Mouse (Mus musculus): ENCODE data around the gene Cux1.
A peak's percentile ranks its signal among the peaks of the same experiment; 100 is the strongest.

Cux1 gene

DNA sequence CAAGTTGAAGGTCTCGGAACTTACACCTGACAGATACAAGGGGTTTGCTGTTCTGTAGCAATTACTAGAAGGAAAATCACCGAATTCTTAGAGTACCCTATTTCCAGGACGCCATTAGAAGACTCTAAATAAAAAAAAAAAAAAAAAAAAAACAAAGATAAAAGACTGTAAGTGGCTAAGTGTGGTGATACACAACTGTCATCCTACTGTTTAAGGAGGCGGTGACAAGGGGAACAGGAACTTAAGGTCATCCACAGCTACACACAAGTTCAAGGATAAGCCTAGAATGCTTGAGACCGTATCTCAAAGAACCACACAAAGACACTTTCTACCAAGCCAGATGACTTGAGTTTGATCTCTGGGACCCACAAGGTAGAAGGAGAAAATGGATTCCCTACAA, 56.7 kb downstream of the Cux1 start:
- no peak for DNase-seq (ENCODE audit: low read depth, low spot score)

- DNase-seq (ENCODE audit: low read depth, low spot score): no peak
Measured at GRCm38 (mm10) chr5:136507629-136508028, 59.7 kb downstream of the Cux1 start.

DNA sequence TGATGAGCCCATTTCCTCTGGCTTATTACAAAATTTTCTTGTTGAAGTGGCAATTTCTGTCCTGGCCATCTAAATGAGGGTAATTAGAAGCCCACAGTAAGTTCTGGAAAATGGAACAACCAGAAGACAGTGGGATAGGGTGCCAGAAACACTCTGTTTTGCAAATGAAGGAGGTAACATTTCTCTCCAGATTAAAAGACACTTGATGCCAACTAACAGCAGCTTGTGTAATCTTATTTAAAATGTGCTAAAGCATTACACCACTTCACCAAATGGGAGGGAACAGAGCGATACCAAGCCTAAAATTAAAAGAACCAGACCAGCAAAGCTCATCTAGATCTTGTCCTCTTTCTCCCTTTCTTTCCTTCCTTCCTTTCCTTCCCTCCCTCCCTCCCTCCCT, 61.0 kb downstream of the Cux1 start:
- DNase-seq (ENCODE audit: low read depth, low spot score): no peak

DNA sequence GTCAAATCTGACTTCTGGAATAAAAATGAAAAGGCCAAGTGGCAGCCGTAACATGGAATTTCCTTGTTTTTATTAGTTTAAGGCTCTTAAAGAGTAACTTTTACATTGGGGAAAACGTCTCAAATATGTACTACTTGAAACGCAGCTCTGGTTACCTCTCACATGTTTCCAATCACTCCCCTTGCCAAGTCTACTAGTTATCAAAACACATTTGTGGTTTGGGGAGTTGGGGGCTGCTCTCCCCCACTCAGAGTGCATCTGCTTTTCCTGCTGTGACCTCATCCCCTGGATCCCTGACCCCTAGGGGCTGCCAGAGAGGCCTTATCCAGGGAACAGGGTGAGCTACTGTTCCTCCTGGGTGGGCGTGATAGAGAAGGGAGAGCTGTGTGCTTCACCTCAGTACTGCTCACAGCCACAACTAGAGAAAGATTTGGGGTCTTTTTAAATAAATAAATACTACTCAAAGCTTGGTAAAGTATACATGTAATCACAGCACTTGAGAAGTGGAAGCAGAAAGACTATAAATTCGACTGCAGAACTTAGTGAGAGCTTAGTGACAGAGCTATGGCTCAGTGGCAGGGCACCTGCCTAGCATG, 64.7 kb downstream of the Cux1 start:
- DNase-seq (ENCODE audit: low read depth, low spot score): no peak

DNA sequence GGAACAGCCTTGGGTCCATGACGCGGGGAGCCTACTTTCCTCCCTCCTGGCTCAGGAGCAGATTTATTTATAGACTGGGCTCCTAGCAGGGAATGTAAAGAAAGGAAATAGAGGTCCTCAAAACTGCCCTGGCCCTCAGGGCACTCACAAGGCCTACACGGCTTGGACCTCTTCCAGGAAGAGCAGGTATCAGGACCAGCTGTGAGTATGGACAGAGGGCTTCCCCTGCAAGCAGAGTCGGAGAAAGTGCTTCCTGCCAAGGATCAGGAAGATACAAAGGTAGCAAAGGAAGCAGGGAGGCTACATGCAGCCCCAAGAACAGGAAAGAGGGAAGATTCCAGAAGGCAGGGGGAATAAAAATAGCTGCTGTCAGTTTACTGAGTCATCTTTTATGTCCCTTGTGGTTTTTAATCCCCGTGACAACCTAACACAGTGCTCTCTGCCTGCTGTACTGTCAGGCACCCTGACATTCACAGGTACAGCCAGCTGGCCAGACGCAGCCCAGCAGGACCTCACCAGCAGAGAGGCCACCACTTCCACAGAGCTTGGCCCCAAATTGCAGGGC, 66.9 kb downstream of the Cux1 start:
- no peak for DNase-seq (ENCODE audit: low read depth, low spot score)

DNA sequence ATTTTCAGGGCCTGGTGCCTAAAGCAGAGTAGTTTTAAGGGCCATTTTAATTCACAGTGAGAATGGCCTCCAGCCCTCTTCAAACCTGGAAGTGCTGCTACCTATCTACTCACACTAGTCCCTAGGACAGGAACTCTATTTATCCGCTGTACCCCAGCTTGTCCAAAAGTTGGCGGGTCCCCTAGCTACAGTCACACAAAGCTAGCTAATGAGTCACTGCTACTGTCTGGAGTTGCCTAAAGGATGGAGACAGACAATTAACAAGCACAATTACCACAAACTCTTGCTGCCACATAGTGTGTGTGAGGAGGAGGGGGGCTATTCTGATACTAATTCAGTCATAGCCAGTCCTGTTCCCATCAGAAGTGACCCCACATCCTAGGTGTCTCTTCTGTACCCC, 68.0 kb downstream of the Cux1 start:
- no peak for DNase-seq (ENCODE audit: low read depth, low spot score)

DNA sequence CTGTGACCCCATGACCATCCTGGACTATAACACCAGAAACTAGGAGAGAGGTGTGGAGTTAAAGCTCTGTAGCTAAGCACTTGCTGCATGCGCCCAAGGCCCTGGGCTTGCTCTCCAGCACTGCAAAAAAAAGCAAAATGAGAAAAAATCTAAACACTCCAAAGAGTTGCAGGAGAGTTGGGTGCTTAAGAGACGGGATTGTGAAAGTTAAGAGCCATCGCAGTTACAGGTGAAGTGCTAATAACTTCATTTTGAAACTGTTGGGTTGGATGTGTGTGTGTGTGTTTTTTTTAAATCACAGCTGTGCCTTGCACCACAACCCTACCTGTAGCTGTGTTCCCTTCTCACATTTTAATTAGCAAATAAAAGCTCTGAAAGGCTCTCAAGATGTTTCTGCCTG, 68.5 kb downstream of the Cux1 start:
- no peak for DNase-seq (ENCODE audit: low read depth, low spot score)

- DNase-seq (ENCODE audit: low read depth, low spot score): no peak
Measured at GRCm38 (mm10) chr5:136497301-136497700, 70.0 kb downstream of the Cux1 start.

- DNase-seq (ENCODE audit: low read depth, low spot score): no peak
Measured at GRCm38 (mm10) chr5:136495581-136495980, 71.7 kb downstream of the Cux1 start.

DNA sequence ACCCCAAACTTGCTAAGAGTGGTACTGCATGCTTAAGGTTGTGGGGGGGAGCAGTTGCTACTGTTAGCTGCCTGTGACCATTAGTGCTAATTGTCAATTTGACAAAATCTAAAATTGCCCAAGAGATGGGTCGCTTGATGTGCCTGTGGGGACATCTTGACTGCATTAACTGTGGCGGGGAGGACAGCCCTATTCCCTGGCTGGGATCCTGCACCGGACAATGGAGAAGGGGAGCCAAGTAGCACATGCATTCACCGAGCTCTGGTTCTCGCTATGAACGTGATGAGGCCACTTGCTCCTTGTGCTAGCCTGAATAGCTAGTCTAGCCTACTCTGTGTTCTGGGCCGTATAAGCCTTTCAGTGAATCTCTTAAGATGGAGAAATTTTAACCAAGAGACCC, 72.4 kb downstream of the Cux1 start:
- no peak for DNase-seq (ENCODE audit: low read depth, low spot score)

GRCm38 (mm10) chr5:136494288-136494687, 73.0 kb downstream of the Cux1 start:
- DNase-seq (ENCODE audit: low read depth, low spot score): no peak

DNA sequence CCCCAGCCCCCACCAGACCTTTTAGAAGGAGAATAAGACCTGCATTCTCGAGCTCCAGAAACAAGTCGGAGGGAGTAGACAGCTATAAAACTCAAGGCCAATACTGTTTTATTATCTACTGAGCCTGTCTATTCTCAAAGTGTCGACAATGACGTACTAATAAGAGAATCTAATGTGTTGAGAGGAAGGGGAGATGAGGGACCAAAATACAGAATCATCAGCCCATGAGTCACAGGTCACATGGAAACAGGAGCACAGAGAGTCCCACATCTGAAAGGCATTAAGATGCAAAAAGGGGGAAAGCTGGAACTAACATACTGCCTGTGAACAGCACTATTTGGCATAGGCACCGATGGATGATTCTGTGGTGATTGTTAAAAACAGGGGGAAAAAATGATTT, 77.8 kb downstream of the Cux1 start:
- DNase-seq (ENCODE audit: low read depth, low spot score): no peak

- DNase-seq (ENCODE audit: low read depth, low spot score): no peak
Measured at GRCm38 (mm10) chr5:136488721-136489120, 78.6 kb downstream of the Cux1 start.

- DNase-seq (ENCODE audit: low read depth, low spot score): no peak
Measured at GRCm38 (mm10) chr5:136488223-136488622, 79.1 kb downstream of the Cux1 start.

DNA sequence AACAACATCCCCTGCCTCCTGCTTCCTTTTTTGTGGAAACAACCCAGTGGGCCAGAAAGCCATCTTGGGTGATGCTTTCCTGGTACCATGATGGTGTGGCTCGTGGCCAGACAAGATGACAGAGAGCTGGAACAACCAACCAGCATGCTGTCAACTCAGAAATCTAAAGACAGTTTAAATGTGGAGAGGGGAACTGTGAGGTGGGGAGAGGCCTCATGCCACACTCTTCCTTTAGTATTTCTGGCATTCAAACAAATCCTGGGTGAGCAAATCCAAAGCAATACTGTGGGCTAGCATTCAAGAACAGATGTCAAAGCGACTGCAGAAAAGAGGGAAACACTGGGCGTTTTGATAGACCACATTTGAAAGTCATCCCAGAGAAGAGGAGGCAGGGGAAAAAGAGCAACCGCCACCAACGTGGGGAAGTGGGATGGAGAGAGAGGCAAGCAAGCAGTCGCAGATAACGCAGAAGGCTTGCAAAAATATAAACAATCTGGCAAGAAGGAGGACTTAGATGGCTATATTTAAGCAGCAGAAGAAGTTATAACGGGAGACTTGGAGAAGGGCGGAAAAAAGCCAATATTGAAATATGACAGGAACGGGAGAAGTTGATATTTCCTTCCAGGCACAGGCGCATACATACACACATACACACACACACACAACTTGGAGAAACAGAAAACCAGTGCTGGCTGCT, 79.7 kb downstream of the Cux1 start:
- peak; percentile 79 for DNase-seq (ENCODE audit: low read depth, low spot score)

DNA sequence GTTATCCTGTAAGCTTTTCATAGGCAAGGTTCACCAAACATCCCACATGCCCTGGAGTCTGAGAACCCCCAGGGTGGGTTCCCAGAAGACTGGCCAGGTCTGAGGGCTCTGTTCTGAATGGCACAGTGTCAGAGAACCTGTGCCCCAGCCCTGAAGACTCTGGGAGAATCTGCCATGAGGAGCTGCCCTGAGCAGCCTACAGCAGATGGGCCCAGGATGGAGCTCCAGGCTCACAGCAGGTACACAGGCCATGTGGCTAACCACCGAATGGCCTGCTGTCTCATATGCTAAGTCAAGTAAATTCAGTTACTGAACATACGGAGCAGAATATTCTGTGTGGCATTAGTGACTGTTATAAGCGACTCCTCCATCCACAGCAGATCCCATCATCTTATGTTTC, 80.9 kb downstream of the Cux1 start:
- no peak for DNase-seq (ENCODE audit: low read depth, low spot score)

GRCm38 (mm10) chr5:136485397-136485796, 81.9 kb downstream of the Cux1 start:
- DNase-seq (ENCODE audit: low read depth, low spot score): no peak

DNA sequence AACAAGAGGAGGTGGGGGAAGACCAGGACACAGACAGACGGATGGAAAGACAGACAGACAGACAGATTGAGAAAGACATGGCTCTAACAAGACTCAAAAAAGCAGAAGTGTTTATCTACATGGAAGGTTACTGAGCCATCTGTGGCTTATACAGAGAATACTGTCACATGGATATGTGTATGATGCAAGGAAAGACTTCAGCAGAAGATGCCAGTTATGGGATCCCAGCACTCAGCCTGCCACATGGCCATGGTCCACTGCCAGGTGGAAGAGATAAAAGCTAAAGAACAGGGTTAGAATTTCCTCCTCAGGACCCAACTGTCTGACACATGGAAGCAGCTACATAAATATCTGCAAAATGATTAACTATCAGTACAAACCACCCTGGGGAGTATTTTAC, 84.9 kb downstream of the Cux1 start:
- no peak for DNase-seq (ENCODE audit: low read depth, low spot score)

GRCm38 (mm10) chr5:136480541-136480940, 86.7 kb downstream of the Cux1 start:
- DNase-seq (ENCODE audit: low read depth, low spot score): no peak

DNA sequence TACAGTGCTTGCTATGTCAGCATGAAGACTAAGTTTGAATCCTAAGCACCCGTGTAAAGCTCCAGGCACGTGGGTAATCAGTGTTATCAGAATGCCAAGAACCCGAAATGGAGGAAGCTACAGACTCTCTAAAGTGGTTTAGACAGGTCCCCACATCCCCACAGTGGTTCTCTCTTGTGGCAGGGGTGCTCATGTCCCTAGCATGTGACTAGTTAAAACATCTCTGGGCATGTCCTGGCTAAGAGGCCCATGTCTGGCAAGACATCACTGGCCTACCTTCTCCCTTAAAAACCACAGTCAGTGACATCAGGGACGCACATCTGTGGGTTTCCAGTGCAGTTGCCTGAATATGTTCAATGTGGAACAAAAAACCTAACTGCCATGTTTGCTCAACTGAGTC, 87.5 kb downstream of the Cux1 start:
- DNase-seq (ENCODE audit: low read depth, low spot score): no peak

GRCm38 (mm10) chr5:136479024-136479763, 88.1 kb downstream of the Cux1 start:
- DNase-seq (ENCODE audit: low read depth, low spot score): no peak

DNA sequence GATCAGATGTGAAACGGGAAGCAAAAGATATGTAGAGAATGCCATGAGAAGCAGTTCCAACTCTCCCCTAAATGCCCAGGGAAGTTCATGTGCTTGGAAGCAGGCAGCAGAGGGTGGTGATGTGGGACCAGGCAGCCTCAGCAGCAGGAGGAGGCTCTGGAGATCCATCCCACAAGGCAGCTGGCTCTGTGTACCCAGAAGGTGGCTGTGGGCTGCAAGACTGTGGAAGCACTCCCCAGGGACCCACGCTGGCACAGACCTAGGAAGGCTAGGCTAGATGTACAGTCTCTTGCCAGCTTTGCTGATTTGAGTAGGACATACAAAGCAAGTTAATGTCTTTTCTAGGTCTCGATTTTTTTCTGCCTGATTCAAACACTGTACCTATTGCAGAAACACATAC, 91.0 kb downstream of the Cux1 start:
- no peak for DNase-seq (ENCODE audit: low read depth, low spot score)

GRCm38 (mm10) chr5:136475161-136475560, 92.1 kb downstream of the Cux1 start:
- DNase-seq (ENCODE audit: low read depth, low spot score): no peak
